Mouse (Mus musculus): ENCODE results near the gene Gm11634.

DNA sequence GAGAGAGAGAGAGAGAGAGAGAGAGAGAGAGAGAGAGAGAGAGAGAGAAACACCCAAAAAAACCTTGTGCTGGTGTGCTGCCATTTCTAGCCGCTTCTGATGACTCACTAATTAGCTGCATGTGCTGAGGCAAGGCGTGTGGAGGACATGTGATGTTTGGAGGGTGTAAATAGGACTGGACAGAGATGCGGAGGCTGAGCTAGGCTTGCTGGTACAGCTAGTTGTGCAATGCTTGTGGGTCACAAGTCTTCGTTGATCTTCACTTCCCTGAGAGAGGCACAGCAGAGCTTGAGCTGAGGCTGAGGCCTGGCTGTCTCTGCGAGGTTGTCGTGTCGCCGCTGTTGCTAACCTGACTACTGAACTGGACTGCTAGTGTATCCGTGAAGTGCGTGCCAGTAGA is 11.4 kb downstream of the Gm11634 start:
- TF ChIP-seq CTCF (conservative IDR thresholded peaks at IDR 0.05 in 1 of 2, IDR thresholded peaks at IDR 0.05 in 1 of 2; ENCODE audit: low read depth in 2 of 2, low read length in 2 of 2) (no peak), USF2 (conservative IDR thresholded peaks at IDR 0.05; ENCODE audit: low read depth, low read length) (no peak), MXI1 (IDR thresholded peaks at IDR 0.05; ENCODE audit: low read depth, low read length) (no peak)
